Mouse (Mus musculus) megakaryocyte progenitor cell, adult 5-6 weeks (primary cell): ENCODE data around the gene Ampd3. TPM values are rescaled to one million over a fixed set of nuclear protein-coding genes. Genes with fewer than 3 reads are reported as not detected.

ENCODE experiments used
- ATAC-seq: replicated peaks from 2 replicates; pipeline ENCODE4 v1.8.0; 2016; ENCODE audit warnings: mild to moderate bottlenecking, moderate TSS enrichment, inconsistent platforms; ENCODE audit not compliant: poor library complexity
- total RNA-seq, 2 experiments: library from RNA; stranded (forward) in 1 of 2; stranded (reverse) in 1 of 2; fragments of 157-497, 149-512 nt in 1 of 2; fragments of 200-1000 nt in 1 of 2; gene quantifications; 2 replicates each; pipeline versions ENCODE4 v1.2.3 to v1.2.4; 2015 to 2017

Ampd3 gene
- total RNA-seq, 2 experiments from 2014 or later, result 3.8 to 9.1 TPM

DNA sequence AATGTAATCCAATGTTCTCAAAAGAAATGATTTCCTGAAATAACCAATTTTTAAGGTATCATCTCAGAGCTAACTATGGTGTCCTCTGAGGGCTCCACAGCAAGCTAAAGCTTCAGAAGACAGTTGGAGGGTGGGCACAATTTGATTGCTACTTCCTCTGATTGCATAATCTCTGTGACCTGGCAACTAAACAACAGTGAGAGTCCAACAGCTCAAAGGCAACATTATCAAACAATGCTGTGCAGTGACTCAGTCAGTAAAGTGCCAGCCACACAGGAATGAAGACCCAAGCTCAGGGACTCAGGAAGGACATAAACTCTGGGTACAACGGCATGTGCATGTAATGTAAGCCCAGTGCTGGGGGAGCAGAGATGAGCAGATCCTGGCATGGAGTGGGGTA, 65.0 kb downstream of the Ampd3 start:
- ATAC-seq, result peak; percentile 90

DNA sequence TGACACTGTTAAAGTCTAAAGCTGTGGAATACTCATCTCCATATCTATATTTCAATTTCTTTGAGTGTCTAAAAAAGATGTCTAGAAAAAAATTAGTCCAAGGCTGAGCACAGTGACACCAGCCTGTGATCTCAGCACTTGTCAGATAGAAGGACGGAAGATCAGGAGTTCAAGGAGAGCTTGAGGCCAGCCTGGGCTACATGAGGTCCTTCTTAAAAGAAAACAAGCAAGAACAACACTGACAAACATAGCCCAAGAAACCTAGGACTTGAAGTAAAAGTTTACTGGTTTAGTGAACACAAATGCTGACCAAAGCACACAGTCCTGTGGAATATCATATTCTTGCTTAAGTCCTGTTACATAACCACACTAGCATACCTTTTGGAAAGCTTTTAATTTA, 66.0 kb downstream of the Ampd3 start:
- no peak for ATAC-seq

DNA sequence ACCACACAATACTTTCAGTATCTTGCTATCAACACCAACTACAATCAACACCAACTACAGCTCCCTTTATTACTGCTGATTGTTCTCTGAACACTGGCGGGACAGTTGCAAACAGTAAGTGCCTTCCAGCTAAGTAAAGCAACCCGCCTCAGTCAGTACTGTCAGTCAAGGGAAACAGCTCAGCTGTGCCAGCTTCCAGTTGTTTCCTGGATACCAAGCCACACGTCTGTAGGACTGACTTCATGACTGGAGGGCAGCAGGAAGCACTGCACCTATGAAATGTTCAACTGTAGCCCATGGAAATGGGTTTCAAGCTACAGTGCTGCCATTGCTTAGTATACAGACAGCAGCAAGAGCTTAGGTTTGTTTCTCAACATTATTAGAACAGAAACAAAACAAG, 66.5 kb downstream of the Ampd3 start:
- peak; percentile 60 for ATAC-seq

DNA sequence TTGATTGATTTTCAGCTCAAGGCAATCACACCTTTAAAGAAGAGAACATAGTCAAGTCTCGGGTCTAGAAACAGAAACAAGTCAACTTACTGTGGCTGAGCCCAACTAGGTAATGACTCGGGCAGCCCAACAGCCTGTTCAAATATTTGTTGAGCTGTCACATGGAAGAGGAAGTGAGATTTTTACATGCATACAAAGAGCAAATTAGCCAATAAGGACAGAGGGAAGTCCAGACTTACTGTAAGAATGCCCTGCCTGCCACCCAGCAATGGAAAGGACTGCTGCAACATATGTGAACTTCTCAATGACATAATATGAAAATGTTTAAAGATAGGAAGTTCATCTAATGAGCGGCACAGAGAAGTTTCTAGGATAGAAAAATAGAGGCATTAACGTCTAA, 72.3 kb downstream of the Ampd3 start:
- ATAC-seq, result peak; percentile 67

DNA sequence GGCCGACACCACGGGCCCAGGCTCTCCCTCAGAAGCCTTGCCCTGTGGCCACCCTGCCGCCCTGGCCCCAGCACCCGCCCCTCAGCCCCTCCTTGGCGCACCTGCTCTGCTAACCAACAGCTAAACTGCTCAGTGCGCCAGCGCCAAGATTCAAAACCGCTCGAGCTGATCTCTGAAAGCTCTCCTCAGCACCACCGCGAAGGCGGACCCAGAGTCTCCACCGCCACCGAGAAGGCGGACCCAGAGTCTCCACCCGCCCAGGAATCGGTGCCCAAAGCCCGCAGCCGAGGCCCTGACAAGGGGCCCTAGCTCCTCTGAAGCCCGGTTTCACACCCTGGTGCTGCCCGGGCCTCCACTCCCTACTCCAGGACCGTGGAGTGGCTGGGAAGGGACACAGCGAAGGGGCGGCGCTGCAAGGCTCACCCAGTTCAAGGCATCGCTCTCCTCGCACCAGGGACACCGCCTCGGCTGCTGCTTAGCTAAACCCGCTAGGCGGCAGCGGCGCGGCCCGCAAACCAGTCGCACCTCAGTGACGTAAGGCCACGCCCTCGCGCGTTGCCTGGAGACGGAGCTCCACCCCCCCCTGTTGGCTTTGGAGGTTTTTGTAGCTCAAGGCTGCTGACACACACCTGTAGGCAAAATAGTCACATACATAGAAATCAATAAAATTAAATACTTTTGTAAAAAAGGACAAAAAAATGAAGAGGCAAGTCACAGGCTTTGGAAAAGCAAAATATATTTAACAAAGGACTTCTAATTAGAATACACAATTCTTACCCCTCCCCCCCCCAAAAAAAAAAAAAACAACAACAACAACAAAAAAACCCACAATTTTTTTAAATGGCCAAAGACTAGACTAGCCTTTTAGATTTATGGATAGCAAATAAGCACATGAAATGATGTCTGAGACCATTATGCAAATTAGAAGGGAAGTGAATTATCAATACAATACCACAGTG, 76.2 kb downstream of the Ampd3 start, which contains the start of gene Rnf141:
Gene Rnf141 (minus strand): TSS at position 542 of the 959 bp plus-strand sequence.
- peak; percentile 92 for ATAC-seq

DNA sequence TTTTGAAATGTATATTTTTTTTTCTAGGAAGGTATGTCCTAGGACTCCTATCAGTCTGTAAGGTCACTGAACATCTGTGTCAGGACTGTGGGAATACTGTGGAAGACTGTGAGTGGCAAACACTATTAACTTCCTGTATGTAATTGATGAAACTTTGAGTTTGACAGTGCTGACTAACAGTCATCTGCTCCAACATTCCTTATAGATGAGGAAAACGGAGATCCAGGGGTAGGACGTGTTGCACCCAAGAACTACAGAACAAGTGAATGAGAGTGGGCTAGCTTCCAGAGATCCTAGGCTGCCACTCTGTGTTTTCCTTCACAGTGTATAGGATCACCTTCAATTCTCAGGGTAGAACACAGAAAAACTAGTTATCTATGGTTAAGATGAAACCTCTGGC, 79.3 kb downstream of the Ampd3 start:
- no peak for ATAC-seq

DNA sequence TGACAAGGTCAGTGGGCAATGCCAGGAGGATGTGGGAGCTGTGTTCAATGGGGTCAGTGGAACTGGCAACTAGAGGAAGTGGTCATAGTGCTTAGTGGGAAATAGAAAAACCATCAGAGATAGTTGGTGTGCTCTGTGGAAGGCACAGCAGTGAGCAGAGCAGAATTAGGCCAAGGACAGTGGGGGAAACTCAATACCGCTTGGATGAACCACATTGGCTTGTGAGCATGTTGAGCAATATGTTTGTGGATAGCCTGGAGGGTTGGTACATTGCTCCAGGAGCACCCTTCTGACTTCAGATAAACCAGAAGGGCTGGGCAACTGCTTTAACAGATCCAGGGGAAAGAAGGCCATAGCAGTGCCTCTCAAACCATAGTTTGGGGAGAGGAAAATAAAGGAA, 80.4 kb downstream of the Ampd3 start:
- ATAC-seq, result peak; percentile 30

DNA sequence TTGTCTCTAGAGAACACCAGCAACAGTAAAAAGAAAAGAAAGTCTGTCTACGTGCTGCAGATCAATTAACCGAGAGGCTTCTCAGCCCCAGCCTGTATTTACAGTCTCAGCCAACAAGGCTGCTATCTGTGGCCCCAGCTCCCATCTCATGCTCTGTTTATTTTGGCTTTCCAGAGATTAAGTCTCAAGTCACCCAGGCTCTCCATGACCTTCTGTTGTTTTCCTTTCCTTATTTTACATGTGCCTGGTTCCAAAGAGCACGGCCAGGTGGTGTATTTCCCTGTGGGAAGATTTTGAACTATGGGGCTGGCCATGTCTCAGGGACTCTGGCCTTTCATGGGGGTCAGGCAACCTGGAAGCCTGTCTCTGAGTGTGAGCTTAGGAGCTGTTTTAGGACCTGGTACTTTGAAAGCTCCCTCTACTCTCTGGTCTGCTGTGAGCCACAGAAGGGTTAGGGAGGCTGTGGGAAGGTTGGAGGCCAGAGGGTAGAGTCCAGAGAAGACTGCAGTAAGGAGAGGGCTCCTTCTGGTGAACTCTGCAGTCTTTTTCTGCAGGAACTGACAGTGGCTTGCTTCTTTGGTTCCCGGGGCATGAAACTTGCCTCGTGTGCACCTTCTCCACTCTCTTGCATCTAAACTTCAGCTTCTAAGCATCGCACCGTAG, 83.7 kb downstream of the Ampd3 start:
- ATAC-seq, result no peak

DNA sequence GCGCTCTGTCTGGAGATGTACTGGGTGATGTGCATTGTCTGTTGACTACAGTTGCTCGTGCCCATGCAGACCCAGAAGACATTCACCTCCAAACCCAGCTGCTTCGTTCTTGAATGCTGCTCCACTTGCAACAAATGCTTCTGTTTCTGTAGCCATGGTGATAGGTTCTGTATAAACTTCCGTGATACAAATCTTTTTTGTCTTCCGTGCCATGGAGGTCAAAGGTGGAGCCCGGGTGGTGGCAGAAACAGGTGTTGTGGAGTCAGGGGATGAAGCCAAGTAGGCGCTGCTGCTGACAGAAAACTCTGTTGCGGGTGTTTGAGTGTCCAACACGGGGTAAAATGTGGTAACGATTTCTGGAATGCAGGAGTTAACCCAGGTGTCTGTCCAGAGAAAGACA, 85.6 kb downstream of the Ampd3 start:
- no peak for ATAC-seq

DNA sequence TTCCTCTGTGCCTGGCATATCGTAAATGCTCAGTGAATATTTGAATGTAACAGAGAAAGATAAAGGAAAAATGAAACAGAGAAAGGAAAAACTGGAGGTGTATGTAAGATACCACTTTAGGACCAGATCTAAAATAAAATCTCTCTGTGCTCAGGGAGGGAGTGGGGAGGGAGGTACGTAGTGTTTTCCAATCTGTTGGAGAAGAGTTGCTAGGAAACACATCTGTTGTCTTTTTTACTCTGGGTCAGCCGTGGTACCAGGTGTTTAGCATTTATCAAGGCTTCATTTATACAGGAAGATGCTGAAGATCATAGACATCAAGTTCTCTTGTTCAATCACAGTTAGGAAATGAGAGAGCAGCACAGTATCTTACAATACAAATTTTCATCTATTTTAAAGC, 86.5 kb downstream of the Ampd3 start:
- ATAC-seq, result no peak

DNA sequence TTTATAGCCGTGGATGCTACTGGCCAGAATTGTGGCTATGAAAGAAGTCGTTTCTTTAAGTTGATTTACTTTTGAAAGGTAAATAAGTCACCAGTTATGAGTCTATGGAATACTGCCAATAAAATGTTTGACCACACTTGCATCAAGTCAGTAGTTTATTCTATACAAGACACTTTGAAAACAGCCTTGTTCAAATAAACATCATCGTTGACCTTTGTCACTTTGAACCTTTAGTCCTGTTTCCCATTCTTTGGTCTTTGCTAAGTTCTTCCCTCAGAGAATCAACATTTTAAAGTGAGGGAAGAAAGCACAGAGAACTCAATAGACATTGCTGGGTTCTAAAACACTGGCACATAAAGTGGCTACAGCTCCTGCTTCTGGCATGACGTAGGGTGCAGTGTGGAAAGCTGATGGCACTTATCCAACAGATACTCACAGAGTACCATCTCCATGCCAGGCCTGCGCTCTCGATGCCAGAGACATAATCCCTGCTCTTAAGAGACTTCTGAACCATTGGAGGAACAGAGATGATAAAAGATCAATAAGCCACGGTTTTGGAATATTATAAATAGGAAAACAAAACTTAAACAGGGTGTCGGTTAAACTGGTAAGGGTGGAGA, 87.0 kb downstream of the Ampd3 start:
- ATAC-seq, result no peak

DNA sequence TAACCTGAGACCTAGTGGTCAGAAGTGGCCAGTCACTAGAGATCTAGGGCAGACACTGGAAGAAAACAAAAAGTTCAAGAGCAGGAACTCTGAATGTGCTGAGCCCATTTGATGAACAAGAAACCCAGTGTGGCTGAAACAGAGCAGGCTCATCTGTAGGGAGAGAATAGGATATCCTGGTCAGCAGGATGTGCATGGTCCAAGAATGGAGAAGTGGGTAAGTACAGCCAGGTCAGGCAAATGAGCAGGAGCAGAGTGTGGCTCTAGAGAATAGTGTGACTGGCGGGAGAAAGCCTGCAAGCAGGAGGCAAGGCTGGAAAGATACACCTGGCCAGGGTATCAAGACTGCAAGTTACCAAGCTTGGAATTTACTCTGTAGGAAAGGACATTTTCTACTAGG, 87.6 kb downstream of the Ampd3 start:
- ATAC-seq, result peak; percentile 55

DNA sequence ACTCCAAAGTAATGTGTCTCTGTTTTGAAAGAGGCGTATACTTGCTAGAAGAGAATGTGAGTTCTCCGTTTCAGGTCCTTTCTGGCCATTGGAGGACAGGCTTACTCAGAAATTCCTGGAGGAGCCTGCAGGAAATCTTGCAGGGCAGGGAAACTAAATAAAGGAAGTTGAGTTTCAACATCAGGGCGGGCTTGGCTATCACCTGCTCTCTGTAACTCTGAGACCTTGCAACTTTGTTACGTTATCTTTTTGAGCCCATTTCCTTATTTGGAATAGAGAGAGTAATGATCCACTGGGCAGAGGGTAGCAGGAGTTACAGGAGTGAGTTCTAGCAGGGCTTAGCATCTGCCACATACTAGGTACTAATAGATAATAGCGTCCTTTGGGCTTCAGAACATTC, 92.1 kb downstream of the Ampd3 start:
- ATAC-seq, result peak; percentile 78

Other genes with a start within 250 kb of the Ampd3 start
- 1.6 and 2.3 TPM in 2 replicates for gene Sbf2, start 153.3 kb upstream of the Ampd3 start, total RNA-seq (2015)
- gene Sbf2, start 153.3 kb upstream of the Ampd3 start, total RNA-seq (2017), result 0.44 and 0.46 TPM in 2 replicates
- not detected in 2 replicates for gene Adm, start 140.5 kb upstream of the Ampd3 start, total RNA-seq (2015)
- not detected in 2 replicates for gene Adm, start 140.5 kb upstream of the Ampd3 start, total RNA-seq (2017)
- 20.1 and 34.9 TPM in 2 replicates for gene Rnf141, start 76.3 kb downstream of the Ampd3 start, total RNA-seq (2015)
- gene Rnf141, start 76.3 kb downstream of the Ampd3 start, total RNA-seq (2017), result 26.2 and 35.4 TPM in 2 replicates
- 0.10 TPM in 1 of 2 replicates, not detected in the other for gene Lyve1, start 95.0 kb downstream of the Ampd3 start, total RNA-seq (2015)
- not detected in 2 replicates for gene Lyve1, start 95.0 kb downstream of the Ampd3 start, total RNA-seq (2017)
- gene Mrvi1, start 214.3 kb downstream of the Ampd3 start, total RNA-seq (2015), result 0.15 and 0.91 TPM in 2 replicates
- not detected in 2 replicates for gene Mrvi1, start 214.3 kb downstream of the Ampd3 start, total RNA-seq (2017)